Mouse (Mus musculus): ENCODE results near the gene Ccdc120.

The Ccdc120 gene

DNA sequence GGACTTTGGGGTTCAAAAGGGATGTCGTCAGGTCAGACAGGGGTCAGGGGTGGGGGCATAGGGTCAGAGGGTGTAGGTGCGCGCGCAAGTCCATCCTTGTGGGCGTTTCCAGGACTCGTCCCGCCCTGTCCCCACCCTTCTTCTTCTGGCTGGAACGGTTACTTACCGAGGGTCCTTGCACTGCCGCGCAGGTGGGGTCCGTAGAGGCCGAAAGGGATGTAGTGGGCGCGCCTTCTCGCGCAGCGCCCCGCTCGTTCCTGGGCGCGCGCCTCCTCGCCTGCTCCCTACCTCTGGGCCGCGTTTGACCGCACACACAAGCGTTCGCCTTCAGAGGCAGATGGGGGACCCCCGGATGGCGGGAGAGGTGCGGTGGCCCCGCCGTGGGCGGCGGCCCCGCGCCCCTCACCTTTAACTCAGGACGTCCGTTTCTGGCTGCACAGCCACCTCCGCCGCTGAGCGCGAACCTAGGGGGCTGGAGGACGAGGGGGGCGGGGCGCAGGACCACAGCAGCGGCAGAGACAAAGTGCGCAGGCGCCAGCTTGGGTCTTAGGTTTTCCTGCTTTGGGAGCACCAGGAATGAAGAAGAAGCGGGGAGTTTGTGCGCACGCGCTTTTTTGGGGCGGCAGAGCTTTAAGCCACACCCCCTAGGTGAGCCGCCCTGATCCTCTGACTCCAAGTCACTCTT lies at the start of gene Ccdc120:
TSS of gene Ccdc120 (minus strand) at position 474 of the 685 bp plus-strand sequence.
- in situ Hi-C loops (cut with MboI, MseI) = no loop called here

DNA sequence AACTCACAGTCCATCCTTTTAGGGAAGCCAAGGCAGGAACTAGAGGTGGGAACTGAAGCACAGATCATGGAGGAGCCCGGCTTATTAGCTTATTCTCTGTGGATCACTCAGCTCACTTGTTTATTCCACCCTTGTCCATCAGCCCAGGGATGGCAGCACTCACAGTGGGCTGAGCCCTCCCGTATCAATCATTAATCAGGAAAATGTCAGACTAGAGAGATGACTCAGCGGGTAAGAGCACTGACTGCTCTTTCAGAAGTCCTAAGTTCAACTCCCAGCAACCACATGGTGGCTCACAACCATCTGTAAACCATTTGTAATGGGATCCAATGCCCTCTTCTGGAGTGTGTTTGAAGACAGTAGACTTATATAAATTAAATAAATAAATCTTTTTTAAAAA lies 46.6 kb upstream of the Ccdc120 start:
- in situ Hi-C loops (cut with MboI, MseI) = no loop called here

GRCm38 (mm10) chrX:7795016-7795415 lies 44.3 kb upstream of the Ccdc120 start:
- in situ Hi-C loops (cut with MboI, MseI) = no loop called here

DNA sequence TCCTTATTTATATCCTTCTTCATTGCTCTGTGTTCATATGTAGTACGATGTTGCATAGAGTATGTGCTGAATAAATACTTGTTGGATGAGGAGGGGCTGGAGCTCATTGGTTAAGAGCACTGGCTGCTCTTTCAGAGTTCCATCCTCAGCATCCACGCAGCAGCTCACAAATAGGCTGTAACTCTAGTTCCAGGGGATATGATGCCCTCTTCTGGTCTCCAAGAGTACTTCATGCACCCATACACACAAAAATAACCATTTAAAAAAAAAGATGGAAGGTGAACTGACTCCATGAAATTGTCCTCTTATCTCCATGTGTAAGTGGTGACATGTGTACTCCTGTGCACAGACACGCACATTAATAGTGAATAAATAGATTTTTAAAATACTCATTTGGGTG lies 42.7 kb upstream of the Ccdc120 start:
- in situ Hi-C loops (cut with MboI, MseI) = no loop called here

GRCm38 (mm10) chrX:7790309-7790708 lies 39.6 kb upstream of the Ccdc120 start:
- in situ Hi-C loops (cut with MboI, MseI) = no loop called here

- in situ Hi-C loops (cut with MboI, MseI) = no loop called here
Measured at GRCm38 (mm10) chrX:7789542-7790136, 38.9 kb upstream of the Ccdc120 start, which contains the start of gene Gripap1. Gripap1 (plus strand) TSS chrX:7789765.

- in situ Hi-C loops (cut with MboI, MseI) = no loop called here
Measured at GRCm38 (mm10) chrX:7782603-7783092, 31.9 kb upstream of the Ccdc120 start.

- in situ Hi-C loops (cut with MboI, MseI) = loop anchor here (10.0 kb wide), 1 partner anchor 344 kb away; no protein-coding TSS in a partner anchor
Measured at GRCm38 (mm10) chrX:7779294-7779693, 28.6 kb upstream of the Ccdc120 start.

DNA sequence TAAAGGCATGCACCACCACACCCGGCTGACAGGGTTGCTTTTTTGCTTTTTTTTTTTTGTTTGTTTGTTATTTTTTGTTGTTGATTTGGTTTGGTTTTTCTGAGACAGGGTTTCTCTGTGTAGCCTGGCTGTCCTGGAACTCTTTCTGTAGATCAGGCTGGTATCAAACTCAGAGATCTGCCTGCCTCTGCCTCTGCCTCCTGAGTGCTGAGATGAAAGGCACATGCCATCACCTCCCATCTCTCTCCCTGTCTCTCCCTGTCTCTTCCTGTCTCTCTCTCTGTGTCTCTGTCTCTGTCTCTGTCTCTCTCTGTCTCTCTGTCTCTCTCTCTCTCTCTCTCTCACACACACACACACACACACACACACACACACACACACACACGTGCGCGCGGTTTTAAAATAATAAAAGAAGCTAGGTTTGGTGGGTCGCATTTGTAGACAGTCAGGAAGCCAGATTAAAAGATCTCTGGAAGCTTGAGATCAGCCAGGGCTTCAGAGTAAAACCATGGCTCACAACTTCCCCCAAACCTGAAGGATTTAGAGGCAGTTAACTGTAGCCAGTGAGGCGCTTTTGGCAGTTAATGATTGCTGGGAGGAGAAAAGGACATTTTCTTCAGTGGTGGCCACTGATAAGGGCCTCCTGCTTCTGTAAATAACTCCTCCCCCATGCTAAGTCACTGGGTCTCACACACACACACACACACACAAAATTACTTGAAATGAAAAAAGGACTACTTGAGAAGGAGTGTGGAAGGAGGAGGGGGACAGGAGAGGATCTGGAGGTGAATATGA lies 27.9 kb upstream of the Ccdc120 start:
- in situ Hi-C loops (cut with MboI, MseI) = loop anchor here (10.0 kb wide), 1 partner anchor 344 kb away; no protein-coding TSS in a partner anchor

GRCm38 (mm10) chrX:7776329-7777082 lies 25.8 kb upstream of the Ccdc120 start:
- in situ Hi-C loops (cut with MboI, MseI) = loop anchor here (10.0 kb wide), 1 partner anchor 342 kb away; no protein-coding TSS in a partner anchor

DNA sequence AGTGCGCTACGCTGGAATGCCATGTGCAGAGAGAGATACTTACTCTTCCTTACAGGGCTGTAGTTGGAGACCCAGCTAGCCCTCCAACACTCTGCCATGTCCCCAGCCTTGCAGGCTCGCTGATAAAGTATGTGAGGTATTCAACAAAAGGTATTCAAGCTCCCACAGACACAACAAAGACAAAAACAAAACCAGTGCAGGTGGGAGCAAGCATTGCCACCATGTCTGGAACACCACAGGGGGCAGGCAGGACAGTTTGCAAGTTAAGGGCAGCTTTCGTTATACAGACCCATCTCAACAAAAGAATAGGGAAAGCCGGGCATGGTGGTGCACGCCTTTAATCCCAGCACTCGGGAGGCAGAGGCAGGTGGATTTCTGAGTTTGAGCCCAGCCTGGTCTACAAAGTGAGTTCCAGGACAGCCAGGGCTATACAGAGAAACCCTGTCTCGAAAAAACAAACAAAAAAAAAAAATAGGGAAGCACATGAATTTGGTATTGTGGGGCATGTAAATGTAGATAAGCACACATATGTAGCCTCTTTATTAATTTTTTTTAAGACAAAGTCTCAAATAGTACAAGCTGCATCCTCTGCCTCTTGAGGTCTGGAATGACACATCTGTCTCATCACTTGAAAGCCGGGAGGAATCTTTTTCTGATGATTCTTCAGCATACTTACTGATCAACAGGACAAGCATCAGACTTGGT lies 24.9 kb upstream of the Ccdc120 start:
- in situ Hi-C loops (cut with MboI, MseI) = loop anchor here (10.0 kb wide), 1 partner anchor 341 kb away; no protein-coding TSS in a partner anchor

GRCm38 (mm10) chrX:7772766-7773165 lies 22.1 kb upstream of the Ccdc120 start:
- in situ Hi-C loops (cut with MboI, MseI) = loop anchor here (10.0 kb wide), 1 partner anchor 338 kb away; no protein-coding TSS in a partner anchor

DNA sequence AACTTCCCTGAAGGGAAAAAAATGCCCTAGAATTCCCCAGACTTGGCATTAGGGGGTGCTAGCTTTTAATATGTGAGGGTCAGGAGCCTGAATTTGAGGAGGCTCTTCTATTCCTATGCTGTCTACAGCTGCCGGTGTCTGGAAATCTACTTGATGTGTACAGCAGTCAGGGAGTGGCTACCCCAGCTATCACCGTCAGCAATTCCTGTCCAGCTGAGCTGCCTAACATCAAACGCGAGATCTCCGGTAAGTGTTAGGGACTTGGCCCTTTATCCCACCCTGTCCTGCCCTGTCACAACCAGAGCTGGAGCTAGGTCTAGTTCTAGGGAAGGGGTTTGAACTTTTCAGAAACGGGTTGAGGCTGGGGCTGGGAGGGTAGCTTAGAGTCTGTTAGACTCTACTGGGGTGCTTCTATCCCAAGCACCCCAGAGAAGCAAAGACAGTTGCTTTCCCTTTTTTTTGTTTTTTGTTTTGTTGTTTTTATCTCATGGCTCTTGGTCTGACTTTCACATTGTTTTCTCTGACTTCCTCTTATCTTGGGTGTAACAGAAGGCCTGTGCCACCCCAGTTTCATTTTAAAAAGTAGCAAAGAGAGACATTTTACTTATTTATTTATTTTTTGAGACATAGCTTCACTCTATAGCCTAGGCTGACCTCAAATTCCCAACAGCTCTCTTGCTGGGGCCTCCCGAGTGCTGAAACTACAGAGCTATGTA lies 18.8 kb upstream of the Ccdc120 start:
- in situ Hi-C loops (cut with MboI, MseI) = loop anchor here (10.0 kb wide), 1 partner anchor 335 kb away; no protein-coding TSS in a partner anchor

GRCm38 (mm10) chrX:7765764-7766163 lies 15.1 kb upstream of the Ccdc120 start:
- in situ Hi-C loops (cut with MboI, MseI) = no loop called here

GRCm38 (mm10) chrX:7765281-7765670 lies 14.6 kb upstream of the Ccdc120 start:
- in situ Hi-C loops (cut with MboI, MseI) = no loop called here

DNA sequence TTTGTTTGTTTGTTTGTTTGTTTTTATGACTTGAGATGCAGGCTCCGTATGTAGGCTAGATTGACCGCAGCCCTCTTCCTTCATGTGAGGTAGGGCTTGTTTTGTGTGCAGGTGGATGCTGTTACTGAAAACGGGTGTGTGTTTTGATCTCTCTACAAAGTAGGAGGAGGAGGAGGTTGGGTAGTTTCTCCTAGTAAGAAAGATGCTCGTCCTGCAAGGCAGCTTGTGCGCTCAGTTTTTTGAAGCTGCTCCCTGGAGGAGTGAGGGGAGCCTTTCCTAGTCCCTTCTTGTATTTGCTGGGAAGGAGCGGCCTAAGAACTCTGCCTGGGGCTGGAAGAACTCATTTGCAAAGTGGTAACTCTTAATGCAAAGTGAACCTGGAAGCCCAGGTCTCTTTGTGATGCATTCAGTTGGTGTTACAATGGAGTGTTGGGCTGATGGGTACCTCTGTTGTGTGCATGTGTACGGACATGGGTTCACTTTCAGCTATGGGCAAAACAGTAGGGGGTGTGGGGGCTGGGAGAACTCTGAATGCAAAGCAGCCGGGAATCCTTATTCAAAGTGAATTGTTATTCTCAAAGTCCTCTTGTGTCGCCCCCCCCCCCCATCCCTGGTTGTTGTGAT lies 14.1 kb upstream of the Ccdc120 start:
- in situ Hi-C loops (cut with MboI, MseI) = no loop called here

DNA sequence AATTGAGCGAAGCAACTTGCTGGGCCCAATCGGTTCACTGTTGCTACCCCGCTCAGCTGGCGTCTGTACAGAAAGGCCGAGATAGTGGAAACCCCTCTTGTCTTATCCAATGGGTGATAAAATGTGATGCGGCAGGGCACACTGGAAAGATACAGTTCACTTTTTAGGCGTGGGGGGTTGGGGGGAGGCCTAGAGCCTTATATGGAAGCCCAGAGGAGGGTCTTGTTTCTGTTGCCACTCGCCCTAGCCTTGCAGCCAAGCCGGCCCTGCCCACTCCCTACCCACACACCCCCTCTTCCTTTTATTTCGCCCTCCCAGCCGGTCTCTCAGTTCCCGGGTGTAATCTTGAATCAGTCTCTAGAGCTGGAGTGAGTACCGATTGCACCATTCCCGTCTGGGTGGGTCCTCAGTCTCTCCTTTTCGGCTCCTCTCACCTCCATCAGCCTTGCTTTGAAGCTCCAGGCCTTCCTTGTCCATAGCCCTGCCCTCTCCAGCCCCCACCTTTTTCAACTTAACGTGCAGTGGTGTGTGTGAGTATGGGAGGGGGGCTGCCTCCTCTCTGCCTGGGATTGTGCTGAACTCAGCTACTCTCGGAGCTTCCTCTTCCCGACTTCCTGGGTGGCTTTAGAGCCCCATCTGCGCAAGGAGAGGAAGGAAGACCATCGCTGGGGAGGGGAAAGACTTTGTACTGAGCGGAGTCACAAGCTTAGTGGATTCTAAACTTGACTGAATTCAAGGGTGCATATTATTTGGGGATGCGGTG lies 13.1 kb upstream of the Ccdc120 start:
- in situ Hi-C loops (cut with MboI, MseI) = no loop called here

DNA sequence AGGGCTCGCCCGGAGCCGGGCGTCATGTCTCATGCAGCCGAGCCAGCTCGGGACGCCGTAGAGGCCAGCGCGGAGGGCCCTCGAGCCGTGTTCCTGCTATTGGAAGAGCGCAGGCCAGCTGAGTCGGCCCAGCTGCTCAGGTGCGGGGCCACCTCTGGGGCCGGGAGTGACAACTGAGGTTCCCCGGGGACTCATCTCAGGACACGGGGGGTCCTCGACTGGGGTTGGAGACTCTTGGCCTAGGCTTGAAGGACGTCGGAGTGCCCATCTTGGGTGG lies 12.2 kb upstream of the Ccdc120 start:
- in situ Hi-C loops (cut with MboI, MseI) = no loop called here
